Mouse (Mus musculus) heart, postnatal 0 days (tissue): ENCODE measurements around the gene Kcng3.

Experiments
- CTCF ChIP-seq: IDR thresholded peaks from 2 replicates; pipeline ENCODE4 v1.5.1; 2016; ENCODE audit warnings: antibody characterized with exemption, control low read depth, low read depth
- EP300 ChIP-seq: IDR thresholded peaks from 2 replicates; pipeline ENCODE4 v1.6.1; 2016; ENCODE audit warnings: antibody characterized with exemption, low read depth

GRCm38 (mm10) chr17:83646425-83647163 is 14.9 kb upstream of the Kcng3 start:
- no peak for TF ChIP-seq CTCF
- TF ChIP-seq EP300 = no peak
